Mouse (Mus musculus): ENCODE data around the gene Evx1. TPM values are rescaled to one million over a fixed set of nuclear protein-coding genes. Genes with fewer than 3 reads are reported as not detected.

Evx1 gene
- total RNA-seq (2021): not detected
- long read RNA-seq, experiment 1: 0 reads
- long read RNA-seq, experiment 2: 0 reads

DNA sequence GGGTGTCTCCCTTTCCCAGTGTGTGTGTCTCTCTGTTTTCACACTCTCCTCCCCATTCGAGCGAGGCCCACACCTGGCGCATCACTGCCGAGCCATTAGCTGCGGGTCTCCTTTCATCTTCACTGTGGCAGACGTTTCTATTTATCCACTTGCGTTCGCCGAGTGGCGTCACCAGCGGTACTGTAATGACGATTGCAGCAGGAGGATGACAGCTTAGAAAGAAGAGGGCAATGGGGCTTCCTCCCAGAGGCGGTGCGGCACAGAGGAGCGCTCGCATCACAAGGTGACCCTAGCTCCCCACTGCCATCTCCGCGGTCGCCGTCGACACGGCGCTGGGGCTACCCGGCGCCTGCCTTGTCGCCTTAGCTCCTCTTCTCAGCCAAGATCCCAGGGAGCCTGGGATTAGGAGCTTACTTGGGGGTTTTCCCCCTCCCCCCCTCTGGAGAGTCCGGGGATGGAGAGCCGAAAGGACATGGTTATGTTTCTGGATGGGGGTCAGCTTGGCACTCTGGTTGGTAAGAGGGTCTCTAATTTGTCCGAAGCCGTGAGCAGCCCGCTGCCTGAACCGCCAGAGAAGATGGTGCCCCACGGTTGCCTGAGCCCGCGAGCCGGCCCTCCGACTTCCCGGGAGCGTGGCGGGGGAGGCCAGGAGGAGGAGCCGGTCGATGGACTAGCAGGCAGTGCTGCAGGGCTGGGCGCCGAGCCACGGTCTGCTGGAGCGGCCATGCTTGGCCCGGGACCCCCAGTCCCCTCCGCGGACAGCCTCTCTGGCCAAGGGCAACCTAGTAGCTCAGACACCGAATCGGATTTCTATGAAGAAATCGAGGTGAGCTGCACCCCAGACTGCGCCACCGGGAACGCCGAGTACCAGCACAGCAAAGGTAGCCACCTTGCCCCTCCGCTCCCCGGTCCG lies at the start of gene Evx1:
Gene Evx1 (plus strand): TSS at position 108 of the 913 bp plus-strand sequence.
- intact Hi-C loops (cut with DNase I): loop anchor here (2.0 to 5.0 kb wide), 3 partner anchors 56 to 309 kb away; partner anchors contain the start of gene Hoxa2
- no peak for DNase-seq (ENCODE audit: extremely low spot score in 1 of 2, low spot score in 2 of 2)
- no peak within 1 kb of the TSS for H3K27ac ChIP-seq
- TF ChIP-seq CTCF (IDR thresholded peaks at IDR 0.05): no peak
- no peak within 1 kb of the TSS for H3K4me3 ChIP-seq

DNA sequence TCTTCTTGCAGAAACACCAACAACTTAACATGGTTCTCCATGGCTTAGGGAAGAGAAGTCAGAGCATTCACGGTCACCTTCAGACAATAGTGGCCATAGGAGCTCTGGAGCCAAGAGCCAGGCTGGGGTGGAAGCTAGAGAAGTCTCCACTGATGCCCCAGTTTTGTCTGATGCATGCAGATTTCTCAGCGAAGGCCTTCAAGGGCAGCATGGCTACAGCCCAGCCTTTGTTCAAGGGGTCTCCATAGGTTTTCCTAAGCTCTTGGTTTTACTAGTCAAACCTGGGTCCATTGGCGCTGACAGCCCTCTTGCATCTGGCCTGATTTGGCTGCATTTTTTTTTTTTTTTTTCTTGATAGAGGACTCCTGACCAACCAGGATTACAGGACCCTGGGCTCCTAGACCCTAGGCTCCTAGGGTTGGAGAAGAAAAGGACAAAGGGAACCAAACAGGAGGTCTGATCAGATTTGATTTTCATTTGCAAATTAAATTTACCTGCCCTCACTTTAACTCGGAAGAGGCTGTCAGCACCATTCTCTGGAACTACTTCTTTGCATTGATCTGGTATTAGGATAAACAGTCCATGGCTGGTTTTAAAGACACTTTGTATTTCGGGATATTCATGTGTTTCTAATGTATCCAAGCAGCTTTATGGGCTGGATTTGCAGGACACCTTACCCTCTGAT lies 49.0 kb upstream of the Evx1 start:
- intact Hi-C loops (cut with DNase I): no loop called here
- no peak for TF ChIP-seq CTCF (IDR thresholded peaks at IDR 0.05)
- Histone ChIP-seq H3K27ac (no peak overlapping the region), H3K4me3 (no peak overlapping the region)
- DNase-seq (ENCODE audit: extremely low spot score in 1 of 2, low spot score in 2 of 2): no peak

GRCm38 (mm10) chr6:52265306-52265912 lies 47.9 kb upstream of the Evx1 start:
- no peak for DNase-seq (ENCODE audit: extremely low spot score in 1 of 2, low spot score in 2 of 2)
- no peak overlapping the region for H3K4me3 ChIP-seq
- intact Hi-C loops (cut with DNase I): no loop called here
- H3K27ac ChIP-seq: no peak overlapping the region
- TF ChIP-seq CTCF (IDR thresholded peaks at IDR 0.05): no peak

- no peak for DNase-seq (ENCODE audit: extremely low spot score in 1 of 2, low spot score in 2 of 2)
- Histone ChIP-seq H3K4me3 (no peak overlapping the region), H3K27ac (no peak overlapping the region)
- no peak for TF ChIP-seq CTCF (IDR thresholded peaks at IDR 0.05)
- intact Hi-C loops (cut with DNase I): no loop called here
Observed at GRCm38 (mm10) chr6:52265913-52266665, 47.2 kb upstream of the Evx1 start.

- H3K27ac ChIP-seq: no peak overlapping the region
- no peak for TF ChIP-seq CTCF (IDR thresholded peaks at IDR 0.05)
- DNase-seq (ENCODE audit: extremely low spot score in 1 of 2, low spot score in 2 of 2): no peak
- intact Hi-C loops (cut with DNase I): no loop called here
- no peak overlapping the region for H3K4me3 ChIP-seq
Observed at GRCm38 (mm10) chr6:52266666-52266985, 46.7 kb upstream of the Evx1 start.

- no peak for DNase-seq (ENCODE audit: extremely low spot score in 1 of 2, low spot score in 2 of 2)
- Histone ChIP-seq H3K4me3 (no peak overlapping the region), H3K27ac (no peak overlapping the region)
- TF ChIP-seq CTCF (IDR thresholded peaks at IDR 0.05): no peak
- intact Hi-C loops (cut with DNase I): no loop called here
Observed at GRCm38 (mm10) chr6:52267221-52267620, 46.1 kb upstream of the Evx1 start.

DNA sequence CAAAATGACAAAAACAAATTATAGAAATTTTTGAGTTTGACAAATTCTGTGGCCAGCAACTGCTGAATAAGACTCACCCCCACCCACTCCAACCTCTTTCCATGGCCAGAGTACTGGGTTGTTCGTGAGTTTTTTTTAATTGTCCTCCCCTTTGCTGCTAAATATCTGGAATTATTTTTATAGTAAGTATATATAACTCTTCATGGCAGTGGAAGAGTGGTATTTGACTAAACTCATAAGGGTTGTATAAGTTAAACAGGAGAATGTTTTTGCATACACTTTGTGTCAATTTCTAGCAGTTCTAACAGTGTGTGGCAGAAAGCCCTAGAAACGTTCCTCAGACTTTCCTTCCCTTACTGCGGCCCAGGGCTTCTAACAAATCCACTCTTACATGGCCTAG lies 45.6 kb upstream of the Evx1 start:
- Histone ChIP-seq H3K4me3 (no peak overlapping the region), H3K27ac (no peak overlapping the region)
- no peak for DNase-seq (ENCODE audit: extremely low spot score in 1 of 2, low spot score in 2 of 2)
- intact Hi-C loops (cut with DNase I): no loop called here
- no peak for TF ChIP-seq CTCF (IDR thresholded peaks at IDR 0.05)

- intact Hi-C loops (cut with DNase I): no loop called here
- no peak for DNase-seq (ENCODE audit: extremely low spot score in 1 of 2, low spot score in 2 of 2)
- H3K4me3 ChIP-seq: no peak overlapping the region
- no peak for TF ChIP-seq CTCF (IDR thresholded peaks at IDR 0.05)
- H3K27ac ChIP-seq: no peak overlapping the region
Observed at GRCm38 (mm10) chr6:52268341-52268740, 45.0 kb upstream of the Evx1 start.

GRCm38 (mm10) chr6:52268756-52269155 lies 44.5 kb upstream of the Evx1 start:
- H3K4me3 ChIP-seq: no peak overlapping the region
- H3K27ac ChIP-seq: no peak overlapping the region
- intact Hi-C loops (cut with DNase I): no loop called here
- DNase-seq (ENCODE audit: extremely low spot score in 1 of 2, low spot score in 2 of 2): no peak
- no peak for TF ChIP-seq CTCF (IDR thresholded peaks at IDR 0.05)

DNA sequence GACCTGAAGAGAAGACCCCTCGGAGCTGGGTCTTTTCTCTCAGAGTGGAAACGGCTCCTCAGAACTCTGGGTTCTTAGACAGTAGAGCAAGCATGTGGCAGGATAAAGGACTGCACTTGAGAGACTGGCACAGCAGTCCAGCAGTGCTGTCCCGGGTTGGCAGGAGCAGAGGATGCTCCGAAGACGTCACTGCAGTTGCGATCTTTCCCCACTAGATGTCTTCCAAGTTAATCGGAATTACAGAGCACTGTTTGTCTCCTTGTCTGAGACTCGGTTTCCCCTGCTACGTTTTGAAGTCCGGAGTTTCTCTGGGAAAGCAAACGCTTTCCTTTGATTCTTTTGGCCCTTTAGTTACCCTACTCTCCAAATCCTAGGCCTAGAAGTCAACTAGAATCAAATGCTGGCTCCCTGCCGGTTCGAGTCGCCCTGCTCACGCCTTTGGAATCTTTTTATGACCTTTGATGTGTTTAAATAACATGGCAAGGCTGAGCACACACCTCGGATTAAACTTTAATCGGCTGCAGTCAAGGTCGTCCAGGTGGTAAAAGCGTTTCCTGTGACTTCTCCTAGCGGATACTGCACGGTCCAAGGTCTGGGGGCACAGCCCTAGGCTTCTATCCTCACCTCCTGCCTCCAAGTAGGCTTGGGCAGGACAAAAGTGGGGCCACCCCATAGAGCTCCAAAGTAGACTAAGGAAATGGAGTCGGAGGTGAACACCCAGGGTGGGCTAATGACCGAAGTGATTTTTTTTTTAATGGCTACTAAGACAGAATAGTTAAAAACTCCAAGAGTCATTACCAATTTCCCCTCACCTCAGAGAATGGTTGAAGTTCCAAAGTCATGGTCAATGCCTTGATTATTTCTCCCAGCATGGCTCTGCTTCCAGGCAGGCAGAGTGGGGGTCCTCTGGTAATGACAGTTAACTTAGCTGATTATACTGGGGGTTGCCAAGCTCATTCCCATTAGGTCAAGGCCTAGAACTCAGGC lies 42.5 kb upstream of the Evx1 start:
- intact Hi-C loops (cut with DNase I): loop anchor here (2.0 to 5.0 kb wide), 2 partner anchors 306 to 452 kb away; no protein-coding TSS in a partner anchor
- H3K4me3 ChIP-seq: no peak overlapping the region
- peak; percentile 52 to 69 for DNase-seq (ENCODE audit: extremely low spot score in 1 of 2, low spot score in 2 of 2)
- H3K27ac ChIP-seq: no peak overlapping the region
- TF ChIP-seq CTCF (IDR thresholded peaks at IDR 0.05): peak; percentile 86

Data from left cerebral cortex, adult 2 months (tissue).